Mouse (Mus musculus) kidney, adult 2 months (tissue): ENCODE measurements around the gene Grik1.

Source experiments
- CTCF ChIP-seq: fragments of 200-500 bp; conservative IDR thresholded peaks from 2 replicates; pipeline ENCODE4 v1.5.1; 2011; ENCODE audit warnings: low read depth, mild to moderate bottlenecking, control low read depth, low read length, moderate library complexity, mixed read lengths; ENCODE audit not compliant: insufficient read depth, insufficient read length
- POLR2A ChIP-seq: fragments of 200-500 bp; IDR thresholded peaks from one replicate; pipeline ENCODE4 v1.6.1; 2011; ENCODE audit warnings: low read depth, low read length, control low read depth

- TF ChIP-seq POLR2A = no peak
- TF ChIP-seq CTCF = no peak
Measured at GRCm38 (mm10) chr16:87984201-87984870, 305.7 kb downstream of the Grik1 start.
